Mouse (Mus musculus) kidney, adult 18-20 months (tissue): ENCODE results near the gene Ces2h.
A peak's percentile ranks its signal among the peaks of the same experiment; 100 is the strongest.
"Not testable (repeated sequence)": the region's sequence is repeated elsewhere in the genome, so short reads cannot be mapped to it uniquely, and the experiment has no call there.

ENCODE experiments used
- DNase-seq: peaks from one replicate; pipeline ENCODE4 v3.0.0; 2021

Gene Ces2h

DNA sequence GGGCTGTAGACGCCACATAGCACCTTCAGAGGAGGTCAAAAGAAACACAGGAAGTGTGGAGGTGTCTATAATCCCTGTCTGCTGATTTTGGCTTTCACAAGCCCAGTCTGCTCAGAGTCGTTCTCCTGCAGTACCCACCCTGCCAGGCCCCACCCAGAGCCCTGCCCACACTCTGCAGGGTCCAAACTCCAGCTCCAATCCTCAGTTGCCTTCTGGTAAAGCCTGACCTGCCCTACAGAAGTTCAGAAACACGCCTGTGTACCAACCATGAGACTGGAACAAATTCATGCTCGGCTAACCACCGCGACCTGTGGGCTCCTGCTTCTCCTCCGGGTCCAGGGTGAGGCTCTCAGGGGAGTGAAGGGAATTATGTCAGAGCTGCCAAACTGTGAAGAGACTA, at the start of gene Ces2h:
Gene Ces2h, plus strand, starts transcription at position 268 of the 400 bp plus-strand sequence.
- DNase-seq: peak; percentile 76

DNA sequence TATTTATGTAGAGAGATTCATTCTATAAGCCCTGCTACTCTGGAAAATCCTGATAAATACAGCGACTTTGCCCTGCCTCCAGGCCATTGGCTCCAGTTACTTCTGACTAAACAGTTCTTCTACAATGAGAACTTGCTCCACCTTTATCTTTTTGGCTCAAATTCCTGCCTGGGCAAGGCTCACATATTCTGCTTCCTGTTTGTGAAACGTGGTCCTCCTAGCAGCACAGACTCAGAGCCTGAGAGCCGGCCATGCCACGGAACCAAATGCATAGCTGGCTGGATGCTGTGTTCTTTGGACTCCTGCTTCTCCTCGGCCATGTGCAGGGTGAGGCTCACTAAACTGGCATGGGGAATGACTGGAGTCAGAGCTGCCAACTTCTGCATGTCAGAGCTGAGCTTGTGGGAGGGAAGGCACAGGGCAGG, 39.1 kb upstream of the Ces2h start, which contains the start of gene Ces2g:
Gene Ces2g, plus strand, starts transcription at position 182 of the 425 bp plus-strand sequence.
- DNase-seq: peak; percentile 45

DNA sequence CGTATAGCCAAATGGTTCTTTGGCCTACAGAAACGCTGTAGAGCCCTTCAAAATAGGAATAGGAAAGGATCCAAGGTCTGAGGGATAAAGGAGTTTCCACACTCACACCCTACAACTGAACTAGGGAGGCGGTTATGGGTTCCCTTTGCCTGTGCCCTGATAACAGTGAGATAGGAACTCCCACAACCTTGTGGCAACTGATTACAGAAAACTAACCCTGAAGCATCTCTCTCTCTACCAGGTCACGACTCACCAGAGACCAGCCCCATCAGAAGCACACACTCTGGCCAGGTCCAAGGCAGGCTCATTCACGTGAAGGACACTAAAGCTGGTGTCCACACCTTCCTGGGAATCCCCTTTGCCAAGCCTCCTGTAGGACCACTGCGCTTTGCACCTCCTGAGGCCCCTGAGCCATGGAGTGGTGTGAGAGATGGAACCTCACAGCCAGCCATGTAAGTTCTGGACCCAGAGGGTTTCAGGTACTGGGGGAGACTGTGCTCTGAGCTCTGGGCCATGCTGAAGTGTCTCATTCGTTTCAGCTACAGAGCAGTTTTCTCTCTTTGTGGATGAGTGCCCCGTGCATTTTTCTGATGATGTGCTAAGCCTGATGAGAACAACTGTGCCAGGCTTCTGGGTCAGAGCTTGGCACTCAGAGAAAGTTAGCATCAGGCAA, 38.3 kb upstream of the Ces2h start:
- no peak for DNase-seq

DNA sequence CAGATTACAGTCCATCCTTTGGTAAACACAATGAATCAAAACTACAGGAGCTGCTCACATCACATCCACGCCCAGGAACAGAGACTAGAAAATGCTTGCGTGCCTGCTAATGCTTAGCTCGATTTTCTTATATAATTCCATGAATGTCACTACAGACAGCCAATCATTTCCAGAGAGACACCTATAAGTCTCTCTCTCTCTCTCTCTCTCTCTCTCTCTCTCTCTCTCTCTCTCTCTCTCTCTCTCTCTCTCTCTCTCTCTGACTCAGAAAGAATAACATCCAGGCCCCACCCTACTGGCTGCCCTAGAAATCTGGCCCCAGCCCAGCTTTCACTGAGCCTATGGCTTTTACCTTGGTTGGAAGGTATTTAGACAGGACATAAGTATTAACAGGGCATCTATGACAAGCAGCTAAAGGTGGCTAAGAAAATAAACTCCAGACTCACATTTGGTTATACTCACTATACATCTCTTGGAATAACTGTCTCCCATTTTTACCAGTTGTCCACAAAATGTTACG, 37.2 kb upstream of the Ces2h start:
- no peak for DNase-seq

DNA sequence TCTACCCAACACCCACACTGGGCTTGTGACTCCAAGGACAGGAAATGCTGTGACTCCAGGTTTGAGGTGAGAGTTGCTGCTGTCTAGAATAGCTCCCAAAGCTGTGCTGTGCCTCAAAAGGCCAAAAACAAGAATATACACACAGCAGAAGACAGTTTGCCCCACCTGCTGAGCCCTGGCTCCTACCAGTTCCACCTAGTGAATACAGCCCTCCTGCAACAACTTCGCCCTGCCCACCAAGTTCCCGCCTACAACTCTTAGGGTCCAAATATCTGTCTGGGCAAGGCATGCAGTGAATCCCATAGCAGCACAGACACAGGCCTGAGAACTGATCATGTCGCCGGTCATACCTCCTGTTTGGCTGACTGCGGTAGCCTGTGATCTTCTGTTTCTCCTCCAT, 16.5 kb upstream of the Ces2h start:
- DNase-seq: peak; percentile 25

DNA sequence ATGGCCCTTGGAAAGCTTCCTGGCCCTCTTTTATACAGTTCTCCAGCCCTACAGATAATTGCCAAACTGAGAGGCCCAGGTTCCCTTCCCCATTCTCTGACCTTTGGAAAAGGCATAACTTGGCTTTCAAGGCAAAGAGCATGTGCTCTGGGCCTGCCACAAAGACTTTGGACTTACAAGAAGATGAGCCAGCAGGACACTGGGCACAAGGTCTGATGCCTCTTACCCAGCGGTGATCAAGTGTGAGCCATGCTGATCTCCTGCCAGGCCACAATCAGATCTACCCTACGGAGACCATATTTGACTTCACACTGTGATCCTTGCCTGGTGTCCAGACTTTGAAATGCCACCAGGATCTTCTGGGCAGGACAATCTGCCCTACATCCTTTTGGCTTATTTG, 15.7 kb upstream of the Ces2h start:
- DNase-seq: peak; percentile 75

DNA sequence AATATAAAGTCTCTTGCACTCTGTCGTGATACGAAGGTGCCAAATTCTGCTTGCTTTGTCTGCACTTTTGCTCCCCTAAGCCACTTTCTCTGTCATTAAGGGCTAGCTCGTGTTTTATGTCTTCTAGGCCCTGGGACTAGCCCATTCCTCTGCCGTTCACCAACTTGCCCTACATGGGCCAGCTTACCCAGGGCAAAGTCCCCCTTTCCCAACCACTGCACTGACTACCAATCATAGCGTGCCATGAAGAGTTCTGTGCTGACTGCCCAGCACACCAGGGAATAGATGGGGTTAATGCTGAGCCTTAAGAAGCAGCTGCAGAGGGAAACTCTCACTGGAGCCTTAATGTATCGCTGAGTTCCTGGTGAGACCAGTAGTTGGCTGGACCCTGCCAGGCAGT, 2.5 kb upstream of the Ces2h start:
- peak; percentile 49 for DNase-seq

DNA sequence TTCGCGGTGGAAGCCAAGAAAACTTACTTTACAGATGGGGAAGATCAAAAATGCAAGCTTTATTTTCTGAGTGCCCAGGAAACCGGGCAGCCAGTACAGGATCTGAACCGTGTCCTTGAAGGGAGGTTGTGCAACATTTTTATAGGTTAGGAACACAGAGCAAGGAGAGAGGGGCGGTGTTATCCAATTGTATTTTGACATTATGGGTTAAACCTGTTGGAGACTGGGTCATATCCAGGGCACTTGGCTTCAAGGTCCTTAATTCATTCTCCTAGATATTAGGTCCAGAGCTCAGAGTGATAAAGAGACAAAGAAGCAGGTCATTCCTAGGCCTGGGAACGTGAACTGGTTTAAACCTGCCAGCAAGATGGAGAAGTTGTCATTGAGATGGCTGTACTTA, 1.5 kb upstream of the Ces2h start:
- DNase-seq: no peak

DNA sequence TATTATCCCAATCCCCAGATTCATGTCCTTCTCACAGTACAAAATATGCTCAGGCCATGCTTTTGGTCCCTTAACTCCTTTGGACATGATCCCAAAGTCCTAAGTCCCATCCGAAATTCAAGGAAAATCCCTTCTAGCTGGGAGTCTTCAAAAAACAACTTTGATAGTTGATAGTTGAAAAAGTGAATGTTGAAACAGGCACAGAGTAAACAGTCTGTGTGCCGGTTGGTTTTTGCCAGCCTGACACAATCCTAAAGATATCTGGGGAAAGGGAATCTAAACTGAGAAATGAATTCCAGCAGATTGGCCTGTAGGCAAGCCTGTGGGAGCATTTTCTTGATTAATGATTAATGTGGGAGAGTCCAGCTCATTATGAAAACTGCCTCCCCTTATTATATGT, 9.3 kb downstream of the Ces2h start:
- peak; percentile 32 for DNase-seq

DNA sequence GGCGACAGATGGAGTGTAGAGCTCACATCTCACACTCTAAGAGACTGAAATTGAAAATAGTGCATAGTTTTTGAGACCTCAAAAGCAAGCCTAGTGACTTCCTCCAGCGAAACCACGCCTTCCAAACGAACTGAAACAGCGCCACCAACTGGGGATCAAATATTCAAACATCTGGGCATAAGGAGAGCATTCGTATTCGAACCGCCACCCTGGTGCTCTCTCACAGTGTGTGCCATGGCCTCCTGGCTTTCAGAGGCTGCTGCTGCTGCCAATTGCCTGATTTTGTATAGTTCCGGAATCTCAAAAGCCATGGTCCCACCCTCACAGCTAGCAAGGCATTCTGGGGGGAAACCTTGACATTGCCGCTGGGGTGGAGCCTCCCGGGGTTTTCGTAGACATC, 10.5 kb downstream of the Ces2h start:
- peak; percentile 15 for DNase-seq

DNA sequence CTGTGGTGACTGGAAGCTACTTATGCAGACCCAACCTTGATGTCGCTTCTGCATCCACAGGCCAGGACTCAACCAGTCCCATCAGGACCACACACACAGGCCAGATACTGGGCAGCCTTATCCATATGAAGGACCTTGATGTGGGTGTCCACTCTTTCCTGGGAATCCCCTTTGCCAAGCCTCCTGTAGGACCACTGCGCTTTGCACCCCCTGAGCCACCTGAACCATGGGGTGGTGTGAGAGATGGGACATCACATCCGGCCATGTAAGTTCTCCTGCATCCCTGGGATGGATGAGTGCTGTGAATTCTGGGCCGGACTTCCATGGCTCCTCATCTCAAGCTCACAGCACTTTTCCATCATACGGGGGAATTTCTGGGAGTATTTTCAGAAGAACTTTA, 13.7 kb downstream of the Ces2h start:
- DNase-seq: no peak

DNA sequence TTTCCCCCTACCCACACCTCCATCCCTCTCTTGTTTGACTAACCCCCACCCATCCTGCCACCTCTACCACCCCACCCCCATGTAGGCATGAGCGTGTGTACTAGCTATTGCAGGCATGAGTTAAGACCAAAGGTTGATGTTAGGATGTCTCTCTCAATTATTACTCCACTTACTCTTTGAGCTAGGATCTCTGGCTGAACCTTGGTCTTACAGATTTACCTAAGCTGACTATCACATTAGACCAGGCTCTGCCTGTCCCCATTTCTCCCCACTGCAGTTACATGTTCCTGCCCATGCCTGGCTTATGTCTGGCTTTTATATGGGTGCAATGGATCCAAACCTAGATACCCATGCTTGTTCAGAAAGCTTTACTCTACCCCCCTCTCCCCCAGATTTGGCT, 21.3 kb downstream of the Ces2h start:
- no peak for DNase-seq

DNA sequence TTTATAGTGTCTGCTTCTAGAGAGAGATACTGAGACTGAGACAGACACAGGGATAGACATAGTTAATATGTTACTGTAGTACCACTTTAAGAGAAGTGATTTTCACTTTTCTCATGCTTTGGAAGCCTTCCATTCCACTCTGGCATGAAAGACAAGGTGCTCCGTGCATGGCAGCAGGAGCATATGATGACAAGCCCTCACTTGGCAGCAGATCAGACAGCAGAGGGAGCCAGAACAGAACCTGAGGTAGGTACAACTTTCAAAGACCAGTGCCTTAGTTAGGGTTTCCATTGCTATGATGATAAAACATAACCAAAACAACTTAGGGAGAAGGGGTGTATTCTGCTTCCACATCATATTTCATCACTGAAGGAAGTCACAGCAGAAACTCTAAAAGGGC, 22.4 kb downstream of the Ces2h start:
- DNase-seq: peak; percentile 56

DNA sequence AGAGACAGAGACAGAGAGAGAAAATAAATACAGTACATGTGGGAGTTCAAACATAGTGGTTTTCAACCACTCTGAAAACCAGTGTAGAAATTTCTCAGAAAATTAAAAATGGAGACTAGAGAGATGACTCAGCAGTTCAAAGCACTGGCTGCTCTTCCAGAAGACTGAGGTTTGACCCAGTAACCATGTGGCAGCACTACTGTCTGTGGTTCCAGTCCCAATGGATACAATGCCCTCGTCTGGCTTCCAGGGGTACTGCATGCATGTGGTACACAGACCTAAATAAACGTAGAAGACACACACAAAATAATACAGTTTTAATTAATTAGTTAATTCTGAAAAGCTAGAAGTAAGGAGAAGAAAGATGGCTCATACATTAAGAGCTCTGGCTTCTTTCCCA, 24.4 kb downstream of the Ces2h start:
- DNase-seq: no peak

DNA sequence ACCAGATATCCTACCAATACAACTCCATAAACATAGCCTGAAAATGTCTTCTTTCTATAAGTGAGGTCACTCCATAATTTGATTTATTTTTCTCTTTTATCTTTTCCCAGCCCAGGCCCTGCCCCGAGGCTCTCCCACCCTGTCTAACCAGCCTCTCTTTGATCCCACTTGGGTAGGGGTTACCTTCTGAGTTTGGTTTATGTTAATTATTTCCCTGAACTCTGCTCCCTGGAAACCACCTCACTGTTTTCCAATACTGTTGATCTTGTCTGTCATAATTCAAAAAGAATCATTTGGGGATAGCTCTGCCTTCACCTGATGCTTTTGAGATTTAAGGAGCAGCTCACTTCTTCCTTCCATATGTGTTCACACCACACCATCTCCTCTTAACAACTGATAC, 42.9 kb downstream of the Ces2h start:
- DNase-seq: no peak

DNA sequence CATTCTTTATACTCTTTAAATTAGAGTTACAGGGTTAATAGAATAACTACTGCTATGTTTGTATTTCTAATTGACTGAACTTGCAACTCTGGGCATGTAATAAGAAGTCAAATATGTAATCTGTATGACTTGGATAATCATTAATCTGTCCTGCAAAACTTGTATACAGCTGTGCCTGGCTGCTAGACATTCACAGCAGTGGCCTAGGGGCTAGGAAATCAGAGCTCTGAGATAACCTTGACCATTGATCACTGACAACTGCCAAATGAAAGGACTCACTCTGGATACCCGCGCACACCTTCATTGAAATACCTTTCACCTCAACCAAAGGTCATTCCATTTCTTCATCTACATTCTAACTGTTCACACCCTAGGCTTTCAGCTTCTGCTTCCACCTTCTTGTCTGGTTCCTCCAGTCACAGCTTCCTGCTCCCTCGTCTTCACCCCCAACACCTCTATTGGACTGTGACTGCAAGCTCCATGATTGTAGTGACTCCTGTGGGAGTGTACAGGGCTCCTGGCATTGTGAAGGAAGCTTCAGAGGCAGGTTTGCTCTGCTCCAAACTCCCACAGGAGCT, 45.3 kb downstream of the Ces2h start:
- DNase-seq: no peak

DNA sequence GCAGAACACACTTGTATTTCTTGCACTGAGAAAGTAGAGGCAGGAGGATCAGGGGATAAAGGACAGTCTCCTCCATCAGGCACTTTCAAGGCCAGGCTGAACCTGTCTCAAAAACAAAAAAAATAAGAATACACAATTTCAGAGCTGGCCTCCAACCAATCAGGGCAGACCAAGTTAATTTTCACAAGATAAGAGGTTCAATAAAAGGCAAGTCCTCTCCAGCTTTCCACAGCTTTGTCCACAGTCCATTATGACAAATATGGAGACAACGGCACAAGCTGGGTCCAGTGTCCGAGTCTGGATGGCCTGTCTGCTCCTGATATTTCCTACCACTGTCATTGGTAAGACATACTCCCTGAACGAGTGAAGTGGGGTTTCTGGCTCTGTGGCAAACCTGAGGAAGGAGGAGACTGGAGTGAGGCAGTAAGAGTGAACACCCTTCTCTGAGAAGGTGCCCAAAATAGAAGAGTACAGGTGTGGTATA, 47.8 kb downstream of the Ces2h start, which contains the start of gene Ces3a:
Gene Ces3a, plus strand, starts transcription at position 231 of the 484 bp plus-strand sequence.
- DNase-seq: no peak

DNA sequence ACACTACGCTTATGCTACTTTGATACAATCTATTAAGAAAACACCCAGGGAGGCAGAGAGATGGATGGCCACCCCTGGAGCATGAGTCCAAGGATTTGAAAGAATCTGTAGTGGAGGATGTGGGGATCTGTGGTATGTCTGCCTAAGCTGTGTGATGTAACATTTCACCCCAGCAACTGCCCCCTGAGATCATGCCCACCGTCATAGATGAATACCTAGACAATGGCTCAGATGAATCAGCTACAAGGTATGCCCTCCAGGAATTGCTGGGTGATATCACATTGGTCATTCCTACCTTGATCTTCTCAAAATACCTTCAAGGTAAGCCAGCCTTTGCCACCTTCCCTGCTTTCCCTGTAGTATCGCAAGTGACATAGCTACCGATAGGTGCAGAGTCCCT, 55.6 kb downstream of the Ces2h start:
- no peak for DNase-seq

DNA sequence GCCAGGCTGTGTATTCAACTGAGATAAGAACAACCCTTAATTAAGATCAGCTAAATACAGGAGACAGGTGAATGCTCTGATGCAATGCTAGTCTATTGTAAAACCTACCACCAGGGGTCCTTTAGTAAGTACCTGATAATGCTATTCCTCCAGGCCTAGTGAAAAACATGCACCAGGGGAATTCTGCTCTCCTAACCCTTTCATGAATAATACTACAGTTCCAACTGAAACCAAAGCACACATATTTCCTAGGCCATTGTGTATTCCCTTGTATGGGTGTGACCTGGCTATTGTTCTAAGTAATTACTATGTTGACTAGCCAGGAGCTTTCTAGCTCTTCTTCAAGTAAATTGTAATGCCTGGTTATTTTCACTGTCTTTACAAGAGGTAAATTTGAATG, 59.4 kb downstream of the Ces2h start:
- no peak for DNase-seq

DNA sequence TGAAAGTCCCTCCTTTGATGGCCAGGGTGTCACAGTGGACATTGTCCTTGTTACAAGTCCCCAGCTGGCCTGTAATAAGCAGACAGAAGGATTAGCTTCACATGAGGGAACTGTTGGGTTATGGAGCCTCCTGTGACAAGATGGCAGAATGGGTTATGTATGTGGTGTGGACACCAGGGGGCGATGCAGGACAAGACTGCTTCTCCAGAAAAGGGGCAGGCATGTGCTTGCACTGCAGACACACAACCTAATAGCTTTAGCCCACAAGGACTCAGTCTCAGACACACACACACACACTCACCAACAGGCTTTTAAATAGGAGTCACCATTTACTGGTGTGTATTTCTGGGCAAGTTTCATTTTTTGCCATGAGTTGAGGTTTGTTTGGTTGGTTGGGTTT, 66.1 kb downstream of the Ces2h start:
- DNase-seq: peak; percentile 66

DNA sequence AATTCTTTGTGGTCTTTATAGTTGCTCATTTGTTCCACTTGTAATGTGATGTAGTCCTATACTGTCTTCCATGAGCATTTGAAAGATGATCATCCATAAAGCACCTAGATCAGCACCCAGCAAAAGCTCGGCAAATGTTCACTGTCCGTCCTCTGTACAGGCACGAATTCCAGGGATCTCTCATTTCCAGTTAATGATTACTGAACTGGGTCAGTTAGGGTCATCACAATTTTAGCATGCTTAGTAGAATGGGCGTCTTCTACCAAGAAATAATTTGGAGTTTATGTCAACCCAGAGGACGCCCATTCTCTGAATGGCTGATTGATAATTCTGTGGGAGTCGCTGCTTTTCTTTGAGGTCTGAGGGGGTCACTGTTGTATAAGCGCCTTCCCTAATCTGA, 67.3 kb downstream of the Ces2h start:
- DNase-seq: not testable (repeated sequence)

DNA sequence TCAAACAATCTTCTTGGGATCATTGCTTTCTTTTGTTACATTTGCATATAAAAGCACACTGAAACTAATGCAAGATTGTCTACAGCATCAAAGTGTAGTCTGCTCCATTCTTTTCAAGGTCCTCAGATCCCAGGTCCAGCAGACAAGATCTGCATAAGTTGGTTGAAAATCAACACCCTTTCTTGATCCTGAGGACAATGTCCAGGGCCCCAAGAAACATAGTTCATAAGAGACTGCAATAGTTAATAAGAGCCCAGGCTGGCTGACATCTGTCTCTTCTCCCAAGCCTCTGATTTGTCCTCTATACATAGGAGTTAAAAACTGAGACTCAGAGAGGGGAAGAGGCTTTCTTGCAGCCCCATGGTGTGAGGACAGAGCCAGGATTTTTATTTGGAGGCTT, 68.3 kb downstream of the Ces2h start:
- no peak for DNase-seq
